Mouse (Mus musculus) right cerebral cortex, adult 2 months (tissue): ENCODE results near the gene Acvr1.

ENCODE experiments used
- DNase-seq, 2 experiments: peaks; one replicate each; pipeline ENCODE4 v3.0.0; 2021 to 2022; ENCODE audit warnings: low spot score in 2 of 2

Gene Acvr1

GRCm38 (mm10) chr2:58567066-58567810 is at the start of gene Acvr1, which contains the start of gene Upp2:
TSS of gene Acvr1 (minus strand) at chr2:58567157.
TSS of gene Upp2 (plus strand) at chr2:58567298.
- peak; percentile 81 to 90 for DNase-seq

GRCm38 (mm10) chr2:58615766-58616165 is 48.8 kb upstream of the Acvr1 start:
- DNase-seq: no peak

GRCm38 (mm10) chr2:58614851-58615250 is 47.9 kb upstream of the Acvr1 start:
- no peak for DNase-seq

GRCm38 (mm10) chr2:58613720-58614119 is 46.8 kb upstream of the Acvr1 start:
- peak in 1 of 2 experiments; percentile 11 for DNase-seq

GRCm38 (mm10) chr2:58604791-58605190 is 37.8 kb upstream of the Acvr1 start:
- DNase-seq: no peak

GRCm38 (mm10) chr2:58603379-58603778 is 36.4 kb upstream of the Acvr1 start:
- no peak for DNase-seq

GRCm38 (mm10) chr2:58601382-58601781 is 34.4 kb upstream of the Acvr1 start:
- no peak for DNase-seq

GRCm38 (mm10) chr2:58599639-58600038 is 32.7 kb upstream of the Acvr1 start:
- DNase-seq: no peak

- DNase-seq: no peak
These were observed 30.6 kb upstream of the Acvr1 start for GRCm38 (mm10) chr2:58597556-58597955.

GRCm38 (mm10) chr2:58596774-58597342 is 29.9 kb upstream of the Acvr1 start:
- DNase-seq: peak; percentile 45 to 49

GRCm38 (mm10) chr2:58595350-58595749 is 28.4 kb upstream of the Acvr1 start:
- no peak for DNase-seq

GRCm38 (mm10) chr2:58590055-58590454 is 23.1 kb upstream of the Acvr1 start:
- no peak for DNase-seq

- peak; percentile 69 to 72 for DNase-seq
These were observed 22.7 kb upstream of the Acvr1 start for GRCm38 (mm10) chr2:58589637-58590036.

- DNase-seq: peak; percentile 68 to 74
These were observed 19.4 kb upstream of the Acvr1 start for GRCm38 (mm10) chr2:58586311-58586710.

- no peak for DNase-seq
These were observed 7.2 kb upstream of the Acvr1 start for GRCm38 (mm10) chr2:58574167-58574566.

GRCm38 (mm10) chr2:58568841-58569645 is 2.1 kb upstream of the Acvr1 start:
- DNase-seq: no peak

- DNase-seq: peak; percentile 21 to 41
These were observed 1.1 kb upstream of the Acvr1 start for GRCm38 (mm10) chr2:58567866-58568719.

- peak; percentile 51 to 53 for DNase-seq
These were observed 419 bp downstream of the Acvr1 start for GRCm38 (mm10) chr2:58566410-58567065.

GRCm38 (mm10) chr2:58566049-58566409 is 928 bp downstream of the Acvr1 start:
- DNase-seq: peak in 1 of 2 experiments; percentile 33

- DNase-seq: peak; percentile 61 to 68
These were observed 1.7 kb downstream of the Acvr1 start for GRCm38 (mm10) chr2:58565267-58565666.

- no peak for DNase-seq
These were observed 4.8 kb downstream of the Acvr1 start for GRCm38 (mm10) chr2:58562137-58562536.
